Mouse (Mus musculus) frontal cortex, postnatal 14 days (tissue): Measurements from ENCODE around the gene Tlr7.
"Not testable (repeated sequence)": the region's sequence is repeated elsewhere in the genome, so short reads cannot be mapped to it uniquely, and the experiment has no call there.

Source experiments
- DNase-seq, 2 experiments: peaks; one replicate each; pipeline ENCODE4 v3.0.0; 2022; ENCODE audit warnings: low spot score in 2 of 2

Tlr7 gene

GRCm38 (mm10) chrX:167330399-167330798, at the start of gene Tlr7:
Gene Tlr7 (minus strand): TSS chrX:167330558.
- no peak for DNase-seq

- DNase-seq = no peak
These were observed 49.7 kb upstream of the Tlr7 start for GRCm38 (mm10) chrX:167380073-167380472.

GRCm38 (mm10) chrX:167361231-167361630, 30.9 kb upstream of the Tlr7 start:
- not testable (repeated sequence) for DNase-seq

- no peak for DNase-seq
These were observed 29.3 kb upstream of the Tlr7 start for GRCm38 (mm10) chrX:167359704-167360103.

- no peak for DNase-seq
These were observed 27.1 kb upstream of the Tlr7 start for GRCm38 (mm10) chrX:167357415-167357814.

- DNase-seq = no peak
These were observed 25.6 kb upstream of the Tlr7 start for GRCm38 (mm10) chrX:167355965-167356364.

GRCm38 (mm10) chrX:167353617-167354016, 23.3 kb upstream of the Tlr7 start:
- DNase-seq = no peak

GRCm38 (mm10) chrX:167346440-167346839, 16.1 kb upstream of the Tlr7 start:
- no peak for DNase-seq

GRCm38 (mm10) chrX:167344356-167344755, 14.0 kb upstream of the Tlr7 start:
- no peak for DNase-seq

- no peak for DNase-seq
These were observed 11.5 kb upstream of the Tlr7 start for GRCm38 (mm10) chrX:167341811-167342210.

- no peak for DNase-seq
These were observed 9.8 kb upstream of the Tlr7 start for GRCm38 (mm10) chrX:167340190-167340589.

- DNase-seq = no peak
These were observed 7.6 kb upstream of the Tlr7 start for GRCm38 (mm10) chrX:167337990-167338389.

- DNase-seq = no peak
These were observed 4.2 kb upstream of the Tlr7 start for GRCm38 (mm10) chrX:167334571-167334970.

GRCm38 (mm10) chrX:167332607-167333006, 2.2 kb upstream of the Tlr7 start:
- DNase-seq = no peak

- DNase-seq = no peak
These were observed 635 bp upstream of the Tlr7 start for GRCm38 (mm10) chrX:167330993-167331392.

- DNase-seq = no peak
These were observed 738 bp downstream of the Tlr7 start for GRCm38 (mm10) chrX:167329620-167330019.

- DNase-seq = peak; percentile 8 to 15
These were observed 1.3 kb downstream of the Tlr7 start for GRCm38 (mm10) chrX:167329098-167329497.

GRCm38 (mm10) chrX:167328519-167328918, 1.8 kb downstream of the Tlr7 start:
- DNase-seq = no peak

GRCm38 (mm10) chrX:167323742-167324141, 6.6 kb downstream of the Tlr7 start:
- no peak for DNase-seq

- DNase-seq = no peak
These were observed 9.0 kb downstream of the Tlr7 start for GRCm38 (mm10) chrX:167321233-167321806.

- no peak for DNase-seq
These were observed 11.4 kb downstream of the Tlr7 start for GRCm38 (mm10) chrX:167318819-167319396.

- no peak for DNase-seq
These were observed 14.6 kb downstream of the Tlr7 start for GRCm38 (mm10) chrX:167315766-167316165.

GRCm38 (mm10) chrX:167315093-167315726, 15.1 kb downstream of the Tlr7 start:
- no peak for DNase-seq
